Mouse (Mus musculus) stomach, embryonic 16.5 days (tissue): ENCODE measurements around the gene Nmnat2. TPM values are rescaled to one million over a fixed set of nuclear protein-coding genes. Genes with fewer than 3 reads are reported as not detected.
A peak's percentile ranks its signal among the peaks of the same experiment; 100 is the strongest.

Source experiments
- ATAC-seq: fragments of 200-750 bp; cut with Nextera tagmentation; 2 replicates; pipeline ENCODE4 v1.8.0; 2017; ENCODE audit warnings: moderate number of reproducible peaks, moderate TSS enrichment; ENCODE audit not compliant: insufficient read depth, low FRiP score
- H3K27ac ChIP-seq: fragments of 300-500 bp; sonication (generic); 2 replicates; pipeline ENCODE4 v1.5.1; 2014; ENCODE audit warnings: low read length
- H3K27me3 ChIP-seq: fragments of 300-500 bp; sonication (generic); 2 replicates; pipeline ENCODE4 v1.6.1; 2014; ENCODE audit warnings: low read length, control low read depth, mixed read lengths; ENCODE audit not compliant: control insufficient read depth, insufficient read depth
- H3K36me3 ChIP-seq: fragments of 300-500 bp; sonication (generic); 2 replicates; pipeline ENCODE4 v1.6.1; 2014; ENCODE audit warnings: low read length; ENCODE audit not compliant: control insufficient read depth, insufficient read depth
- H3K4me1 ChIP-seq: fragments of 300-500 bp; sonication (generic); 2 replicates; pipeline ENCODE4 v1.6.1; 2014; ENCODE audit warnings: low read length, control low read depth, mixed read lengths; ENCODE audit not compliant: control insufficient read depth, insufficient read depth
- H3K4me2 ChIP-seq: fragments of 300-500 bp; sonication (generic); 2 replicates; pipeline ENCODE4 v1.6.1; 2014; ENCODE audit warnings: low read depth, low read length, mixed read lengths
- H3K4me3 ChIP-seq: fragments of 300-500 bp; sonication (generic); replicated peaks from 2 replicates; pipeline ENCODE4 v1.5.1; 2014; ENCODE audit warnings: mild to moderate bottlenecking, low read length
- H3K9ac ChIP-seq: fragments of 300-500 bp; sonication (generic); 2 replicates; pipeline ENCODE4 v1.6.1; 2014; ENCODE audit warnings: low read length
- H3K9me3 ChIP-seq: fragments of 300-500 bp; sonication (generic); replicated peaks from 2 replicates; pipeline ENCODE4 v1.6.1; 2016; ENCODE audit warnings: low read length, control low read depth; ENCODE audit not compliant: control insufficient read depth
- WGBS: fragments of 180-500 bp; shearing (Covaris S2); extraction: QIAGEN DNeasy Blood & Tissue Kit; methylation state at CpG from one replicate; pipeline ENCODE4 v1.1.7; 2014; 5-methylcytosine and 5-hydroxymethylcytosine counted together
- polyA plus RNA-seq: library from polyadenylated mRNA; unstranded; fragments of >200 nt; fragmentation: Nextera tagmentation; extraction: Ambion mirVana; gene quantifications from 2 replicates; pipeline ENCODE4 v1.2.1, GENCODE M21; 2015

Gene Nmnat2
- polyA plus RNA-seq, 1 experiment from 2014 or later: 2.8 TPM

DNA sequence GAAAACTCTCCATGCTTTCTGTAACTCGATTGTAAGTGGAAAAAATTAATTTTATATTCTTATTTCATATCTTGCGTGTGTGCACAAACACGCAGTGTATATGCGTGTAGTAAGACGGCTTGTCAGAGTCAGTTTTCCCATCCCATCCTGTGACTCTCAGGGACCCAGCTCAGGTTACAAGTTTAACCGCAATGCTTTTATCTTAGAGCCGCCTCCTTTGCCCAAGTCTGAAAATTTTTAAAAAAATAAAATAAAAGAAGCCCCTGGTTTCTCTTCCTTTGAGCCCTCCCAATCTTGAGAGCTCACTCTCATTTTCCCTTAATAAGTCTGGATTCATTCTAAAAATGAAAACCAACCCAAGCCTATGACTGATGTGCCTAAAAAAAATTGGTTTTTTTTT, 98.8 kb downstream of the Nmnat2 start:
- Histone ChIP-seq H3K4me3 (no peak overlapping the region), H3K27me3 (no peaks in the 10 kb centered on the region), H3K9ac (no peak overlapping the region), H3K9me3 (no peaks in the 10 kb centered on the region), H3K36me3 (no peaks in the 10 kb centered on the region), H3K4me1 (peaks cover 8% of the 10 kb centered on the region; the same call in 1 of the 2 replicates), H3K4me2 (no peak overlapping the region), H3K27ac (no peak overlapping the region)
- ATAC-seq: no peak
- WGBS: 41% methylated on average over 7 of the region's 7 CpGs

DNA sequence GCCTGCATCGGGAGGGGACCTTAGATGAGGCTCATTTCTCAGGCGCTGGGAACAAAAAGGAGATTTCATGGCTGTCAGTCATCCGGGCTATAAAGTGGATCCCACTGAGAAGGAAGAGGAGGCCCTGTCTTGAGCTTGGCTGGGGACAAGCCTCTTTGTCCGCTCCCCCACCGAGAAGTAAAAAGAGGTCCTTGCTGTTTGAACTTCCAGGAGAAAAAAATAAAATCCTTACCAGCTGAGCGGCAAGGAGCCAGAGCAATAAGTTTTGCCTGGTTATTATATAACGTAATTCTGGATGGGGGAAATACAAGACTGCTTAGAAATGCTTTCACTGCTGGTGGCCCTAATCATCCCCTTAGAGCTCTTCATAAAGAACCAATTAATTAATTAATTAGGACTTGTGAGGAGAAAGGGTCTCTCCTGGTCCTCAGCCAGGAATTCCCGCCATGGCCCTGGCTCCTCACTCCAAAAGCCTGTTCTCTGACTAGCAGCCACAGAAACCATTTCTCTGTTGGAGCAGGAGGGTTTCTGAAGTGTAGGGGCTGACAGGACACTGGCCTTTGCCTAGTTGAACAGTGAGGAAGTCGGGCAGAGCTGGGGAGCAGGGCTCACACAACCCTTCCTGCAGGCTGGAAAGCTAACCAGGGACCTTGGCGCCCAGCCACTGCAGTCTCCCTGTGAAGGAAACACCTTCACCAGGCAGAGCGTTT, 99.5 kb downstream of the Nmnat2 start:
- H3K4me2 ChIP-seq: no peak overlapping the region; the same call in 1 of the 2 replicates

DNA sequence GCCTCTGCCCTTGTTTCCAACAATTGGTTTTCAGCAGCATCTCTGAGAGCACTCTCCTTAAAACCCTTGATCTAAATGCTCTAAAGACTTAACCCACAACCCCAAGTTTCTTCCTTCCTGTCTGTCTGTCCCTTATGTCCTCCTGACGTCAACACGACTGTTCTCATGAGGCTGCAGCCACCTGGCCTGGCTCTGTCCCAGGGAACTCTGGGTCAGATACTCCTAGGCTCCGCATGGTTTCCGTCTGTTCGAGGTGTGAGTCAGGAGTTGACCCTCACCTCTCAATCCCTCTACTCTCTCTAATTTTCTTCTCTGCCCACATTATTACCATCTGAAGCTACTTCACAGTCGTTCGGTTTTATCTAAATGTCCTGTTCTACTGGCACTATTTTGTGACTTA, 103.5 kb downstream of the Nmnat2 start:
- 67% methylated on average over 7 of the region's 7 CpGs for WGBS
- Histone ChIP-seq H3K9me3 (no peaks in the 10 kb centered on the region), H3K27ac (no peak overlapping the region), H3K9ac (no peak overlapping the region), H3K4me2 (no peak overlapping the region), H3K4me1 (peaks cover 3% of the 10 kb centered on the region; the same call in 1 of the 2 replicates), H3K27me3 (no peaks in the 10 kb centered on the region), H3K4me3 (no peak overlapping the region), H3K36me3 (no peaks in the 10 kb centered on the region)
- ATAC-seq: no peak

More for the DNA sequence above, 99.5 kb downstream of the Nmnat2 start:
- Histone ChIP-seq H3K4me1 (peaks cover 6% of the 10 kb centered on the region; the same call in 1 of the 2 replicates), H3K9me3 (no peaks in the 10 kb centered on the region), H3K4me3 (no peak overlapping the region), H3K9ac (0 out of 2 replicates have a peak overlapping the region, but pooled peaks have one; percentile 6), H3K27me3 (no peaks in the 10 kb centered on the region), H3K27ac (no peak overlapping the region), H3K36me3 (no peaks in the 10 kb centered on the region)
- 39% methylated on average over 11 of the region's 11 CpGs for WGBS
- no peak for ATAC-seq

DNA sequence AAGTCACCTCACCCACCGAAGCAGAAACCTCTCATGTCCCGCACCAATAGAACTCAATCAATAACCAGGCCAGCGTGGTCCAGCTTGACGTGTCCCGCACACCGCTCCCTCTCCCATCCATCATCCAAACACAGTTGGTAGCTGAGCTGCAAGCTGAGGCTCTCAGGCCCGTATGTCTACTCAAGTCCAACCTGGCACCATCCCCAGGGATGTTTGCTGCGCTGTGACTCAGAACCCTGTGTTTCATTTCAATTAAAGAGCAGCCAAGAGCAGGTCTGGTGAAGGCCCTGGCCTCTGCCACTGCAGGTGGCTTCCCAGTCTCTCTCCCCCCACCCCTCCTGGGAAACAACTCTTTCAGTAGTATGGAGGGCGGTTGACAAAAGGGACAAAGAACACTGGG, 104.8 kb downstream of the Nmnat2 start:
- no peak overlapping the region for H3K9ac ChIP-seq
- H3K4me2 ChIP-seq: no peak overlapping the region
- no peak overlapping the region for H3K27ac ChIP-seq
- 62% methylated on average over 9 of the region's 9 CpGs for WGBS
- no peaks in the 10 kb centered on the region for H3K27me3 ChIP-seq
- ATAC-seq: no peak
- no peaks in the 10 kb centered on the region for H3K9me3 ChIP-seq
- H3K4me3 ChIP-seq: no peak overlapping the region
- peaks cover 1% of the 10 kb centered on the region for H3K4me1 ChIP-seq
- no peaks in the 10 kb centered on the region for H3K36me3 ChIP-seq

DNA sequence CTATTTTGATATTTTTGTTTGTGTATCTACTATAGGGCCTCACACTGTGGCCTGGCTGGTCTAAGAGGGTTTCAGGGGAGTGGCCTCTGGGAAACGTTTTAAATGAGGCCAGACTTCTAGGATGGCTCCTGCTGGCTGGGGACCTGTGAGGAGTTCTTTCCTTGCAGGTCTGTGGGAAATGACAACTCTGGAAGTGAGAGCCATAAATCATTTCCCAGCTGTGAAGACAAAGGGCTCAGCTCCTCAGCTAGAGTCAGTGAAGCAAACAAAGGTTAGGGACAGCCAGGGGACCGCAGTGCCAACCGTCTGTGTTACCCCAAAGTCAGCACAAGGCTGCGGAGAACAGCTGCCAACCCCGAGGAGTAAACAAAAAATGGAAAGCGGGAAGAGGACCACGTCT, 107.8 kb downstream of the Nmnat2 start:
- peaks cover 4% of the 10 kb centered on the region for H3K4me1 ChIP-seq
- H3K36me3 ChIP-seq: no peaks in the 10 kb centered on the region
- no peaks in the 10 kb centered on the region for H3K9me3 ChIP-seq
- H3K27ac ChIP-seq: no peak overlapping the region
- H3K9ac ChIP-seq: no peak overlapping the region
- no peaks in the 10 kb centered on the region for H3K27me3 ChIP-seq
- H3K4me2 ChIP-seq: no peak overlapping the region
- no peak for ATAC-seq
- H3K4me3 ChIP-seq: no peak overlapping the region
- WGBS: 20% methylated on average over 7 of the region's 7 CpGs

DNA sequence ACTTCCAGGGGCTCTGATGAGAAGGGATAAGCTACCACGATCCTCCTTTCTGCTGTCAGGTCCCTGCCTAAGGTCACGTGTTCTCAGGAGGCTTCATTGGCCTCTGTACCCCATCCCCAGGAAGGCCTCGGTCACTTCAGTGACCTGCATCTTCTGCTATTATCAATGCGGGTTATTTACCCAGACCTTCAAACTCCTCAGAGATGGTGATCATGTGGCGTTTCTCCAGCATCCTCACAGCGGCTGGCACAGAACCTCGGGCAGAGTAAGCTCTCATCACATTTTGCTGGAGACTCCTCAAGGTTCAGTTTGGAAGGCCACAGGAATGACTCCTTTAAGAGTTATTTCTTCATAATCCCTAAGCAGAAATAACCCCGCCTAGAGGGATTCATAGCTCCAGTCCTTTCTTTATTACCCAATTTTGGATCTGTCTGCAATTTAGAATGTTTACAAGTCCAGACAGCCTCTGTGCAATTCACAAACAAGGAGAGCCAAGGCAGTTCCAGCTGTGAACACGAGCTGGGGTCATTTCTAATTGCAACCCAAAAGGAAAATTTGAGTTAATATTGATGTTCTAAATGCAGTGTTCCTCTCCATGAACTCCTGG, 110.1 kb downstream of the Nmnat2 start:
- no peak overlapping the region for H3K4me2 ChIP-seq

DNA sequence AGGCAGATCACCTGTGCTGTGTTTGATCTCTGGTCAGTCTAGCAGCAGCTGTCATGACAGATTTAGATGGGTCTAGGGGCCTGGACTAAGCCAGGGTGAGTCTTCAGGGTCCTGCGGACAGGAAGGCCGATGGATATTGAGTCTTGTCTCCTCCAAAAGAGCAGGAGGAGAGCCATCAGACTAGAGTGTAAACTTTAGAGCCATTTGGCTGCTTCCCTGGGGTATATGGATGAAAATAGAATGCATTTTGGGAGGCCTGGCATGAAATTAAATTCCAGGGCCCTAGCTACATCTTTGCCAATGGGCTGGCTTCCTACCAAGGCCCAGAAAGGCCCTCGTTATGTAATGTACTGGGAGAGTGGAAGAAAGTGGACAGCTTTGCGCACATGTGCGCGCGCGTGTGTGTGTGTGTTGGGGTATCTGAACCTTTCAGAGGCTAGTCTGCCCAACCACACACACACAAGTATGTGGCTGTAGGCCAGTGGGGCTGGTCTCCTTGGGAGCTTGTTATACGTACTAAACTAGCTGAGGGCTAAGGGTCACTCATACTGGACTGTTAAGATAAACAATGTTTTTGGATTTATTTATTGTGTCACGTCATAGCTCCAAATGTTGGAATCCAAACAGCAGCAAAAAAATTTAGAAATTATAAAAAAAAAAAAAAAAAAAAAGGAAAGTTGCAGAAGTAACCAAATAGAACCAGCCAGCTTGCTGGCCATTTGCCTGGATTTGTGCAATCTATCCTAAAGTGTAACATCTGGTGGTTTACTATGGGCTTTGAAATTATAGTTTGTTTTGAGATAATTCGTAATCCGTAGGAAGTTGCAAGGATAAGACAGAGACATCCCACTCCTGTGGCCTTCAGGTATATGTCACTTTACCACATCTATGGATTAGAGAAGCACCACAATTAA, 110.9 kb downstream of the Nmnat2 start:
- peak overlapping the region; percentile 93 for H3K27ac ChIP-seq
- peak; percentile 93 for ATAC-seq
- H3K27me3 ChIP-seq: no peaks in the 10 kb centered on the region
- H3K9me3 ChIP-seq: no peaks in the 10 kb centered on the region
- no peak overlapping the region for H3K9ac ChIP-seq
- H3K4me1 ChIP-seq: peaks cover 4% of the 10 kb centered on the region
- WGBS: 54% methylated on average over 12 of the region's 12 CpGs
- H3K4me3 ChIP-seq: no peak overlapping the region
- H3K4me2 ChIP-seq: no peak overlapping the region
- no peaks in the 10 kb centered on the region for H3K36me3 ChIP-seq

More for the DNA sequence above, 110.1 kb downstream of the Nmnat2 start:
- Histone ChIP-seq H3K27me3 (no peaks in the 10 kb centered on the region), H3K27ac (peak overlapping the region; percentile 93), H3K4me1 (peaks cover 4% of the 10 kb centered on the region), H3K9me3 (no peaks in the 10 kb centered on the region), H3K4me3 (no peak overlapping the region), H3K9ac (no peak overlapping the region), H3K36me3 (no peaks in the 10 kb centered on the region)
- 68% methylated on average over 9 of the region's 9 CpGs for WGBS
- ATAC-seq: peak; percentile 27; the same call in 1 of the 2 replicates

DNA sequence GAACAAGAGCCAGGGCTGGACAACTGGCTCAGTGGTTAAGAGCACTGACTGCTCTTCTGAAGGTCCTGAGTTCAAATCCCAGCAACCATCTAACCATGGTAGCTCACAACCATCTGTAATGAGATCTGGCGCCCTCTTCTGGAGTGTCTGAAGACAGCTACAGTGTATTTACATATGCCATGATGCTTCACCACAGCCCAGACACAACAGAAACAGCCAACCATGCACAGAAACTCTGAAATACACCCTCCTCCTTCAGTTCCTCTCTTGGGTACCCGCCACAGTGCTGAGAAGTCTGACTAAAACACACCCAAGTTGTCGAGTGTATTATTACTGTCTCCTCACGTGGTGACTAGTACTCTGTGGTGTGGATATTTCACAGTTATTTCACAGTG, 111.6 kb downstream of the Nmnat2 start:
- no peak overlapping the region for H3K9ac ChIP-seq
- H3K27ac ChIP-seq: peak overlapping the region; percentile 60
- no peak for ATAC-seq
- H3K27me3 ChIP-seq: no peaks in the 10 kb centered on the region
- H3K4me2 ChIP-seq: no peak overlapping the region
- no peaks in the 10 kb centered on the region for H3K9me3 ChIP-seq
- H3K36me3 ChIP-seq: no peaks in the 10 kb centered on the region
- peaks cover 4% of the 10 kb centered on the region for H3K4me1 ChIP-seq
- H3K4me3 ChIP-seq: no peak overlapping the region
- WGBS: 80% methylated on average over 4 of the region's 4 CpGs
